Mouse (Mus musculus): ENCODE measurements around the gene Zranb2. TPM values are rescaled to one million over a fixed set of nuclear protein-coding genes. Genes with fewer than 3 reads are reported as not detected.

The Zranb2 gene
- polyA plus RNA-seq, 1 experiment: 12.0 TPM

- no peaks in the 10 kb centered on the region for H3K79me2 ChIP-seq (ENCODE audit: control insufficient read depth, insufficient read depth)
- no peaks in the 10 kb centered on the region for H3K36me3 ChIP-seq (ENCODE audit: control insufficient read depth, insufficient read depth)
- no peak overlapping the region for H3K4me2 ChIP-seq (ENCODE audit: low read depth)
- TF ChIP-seq E2F4 (IDR thresholded peaks at IDR 0.05; ENCODE audit: insufficient read depth): no peak
- TF ChIP-seq CEBPB (IDR thresholded peaks at IDR 0.05; ENCODE audit: insufficient read depth, poor library complexity, severe bottlenecking): no peak
- no peak for TF ChIP-seq TCF12 (IDR thresholded peaks at IDR 0.05; ENCODE audit: insufficient read depth, poor library complexity, severe bottlenecking)
- TF ChIP-seq MAX (IDR thresholded peaks at IDR 0.05; ENCODE audit: low read depth): no peak
- TF ChIP-seq USF1 (IDR thresholded peaks at IDR 0.05; ENCODE audit: low read depth): no peak
- TF ChIP-seq REST (IDR thresholded peaks at IDR 0.05; ENCODE audit: insufficient read depth, insufficient read length): no peak
- TF ChIP-seq POLR2AphosphoS2 (IDR thresholded peaks at IDR 0.05; ENCODE audit: insufficient read length, low read depth): no peak
- TF ChIP-seq MYOD1 (IDR thresholded peaks at IDR 0.05; ENCODE audit: control insufficient read depth in 1 of 3, insufficient read length in 2 of 3, low read depth in 2 of 3): no peak
- no peak for TF ChIP-seq MYOG (IDR thresholded peaks at IDR 0.05; ENCODE audit: control insufficient read depth in 1 of 3, insufficient read depth in 1 of 3, insufficient read length in 2 of 3, low read depth in 2 of 3)
- TF ChIP-seq POLR2A (IDR thresholded peaks at IDR 0.05; ENCODE audit: insufficient read length, low read depth): no peak
- no peak for TF ChIP-seq SRF (IDR thresholded peaks at IDR 0.05; ENCODE audit: control insufficient read depth, insufficient read length, low read depth)
- no peak overlapping the region for H3K4me3 ChIP-seq
- H3K27me3 ChIP-seq (ENCODE audit: control insufficient read depth, insufficient read depth, insufficient read length): no peaks in the 10 kb centered on the region
- no peak overlapping the region for H3ac ChIP-seq (ENCODE audit: control insufficient read depth, insufficient read length)
These were observed 42.9 kb downstream of the Zranb2 start for GRCm38 (mm10) chr3:157576862-157577261.

- Histone ChIP-seq H3ac (ENCODE audit: control insufficient read depth, insufficient read length) (no peak overlapping the region), H3K4me3 (no peak overlapping the region), H3K27me3 (ENCODE audit: control insufficient read depth, insufficient read depth, insufficient read length) (no peaks in the 10 kb centered on the region), H3K36me3 (ENCODE audit: control insufficient read depth, insufficient read depth) (no peaks in the 10 kb centered on the region), H3K79me2 (ENCODE audit: control insufficient read depth, insufficient read depth) (no peaks in the 10 kb centered on the region), H3K4me2 (ENCODE audit: low read depth) (no peak overlapping the region)
- TF ChIP-seq TCF3 (IDR thresholded peaks at IDR 0.05; ENCODE audit: insufficient read length, low read depth) (no peak), SRF (IDR thresholded peaks at IDR 0.05; ENCODE audit: control insufficient read depth, insufficient read length, low read depth) (no peak), POLR2A (IDR thresholded peaks at IDR 0.05; ENCODE audit: insufficient read length, low read depth) (no peak), REST (IDR thresholded peaks at IDR 0.05; ENCODE audit: insufficient read depth, insufficient read length) (no peak)
These were observed 44.7 kb downstream of the Zranb2 start for GRCm38 (mm10) chr3:157578469-157579170.

GRCm38 (mm10) chr3:157579376-157579775 is 45.4 kb downstream of the Zranb2 start:
- Histone ChIP-seq H3K4me3 (no peak overlapping the region), H3K27me3 (ENCODE audit: control insufficient read depth, insufficient read depth, insufficient read length) (no peaks in the 10 kb centered on the region), H3K36me3 (ENCODE audit: control insufficient read depth, insufficient read depth) (no peaks in the 10 kb centered on the region), H3K4me2 (ENCODE audit: low read depth) (no peak overlapping the region), H3ac (ENCODE audit: control insufficient read depth, insufficient read length) (no peak overlapping the region), H3K79me2 (ENCODE audit: control insufficient read depth, insufficient read depth) (no peaks in the 10 kb centered on the region)
- TF ChIP-seq SRF (IDR thresholded peaks at IDR 0.05; ENCODE audit: control insufficient read depth, insufficient read length, low read depth) (no peak), E2F4 (IDR thresholded peaks at IDR 0.05; ENCODE audit: insufficient read depth) (no peak), USF1 (IDR thresholded peaks at IDR 0.05; ENCODE audit: low read depth) (no peak), MYOD1 (IDR thresholded peaks at IDR 0.05; ENCODE audit: control insufficient read depth in 1 of 3, insufficient read length in 2 of 3, low read depth in 2 of 3) (no peak), POLR2AphosphoS2 (IDR thresholded peaks at IDR 0.05; ENCODE audit: insufficient read length, low read depth) (no peak)

- no peak overlapping the region for H3K4me2 ChIP-seq (ENCODE audit: low read depth)
- H3K36me3 ChIP-seq (ENCODE audit: control insufficient read depth, insufficient read depth): no peaks in the 10 kb centered on the region
- TF ChIP-seq E2F4 (IDR thresholded peaks at IDR 0.05; ENCODE audit: insufficient read depth) (no peak), TCF3 (IDR thresholded peaks at IDR 0.05; ENCODE audit: insufficient read length, low read depth) (no peak), MAX (IDR thresholded peaks at IDR 0.05; ENCODE audit: low read depth) (no peak), POLR2AphosphoS2 (IDR thresholded peaks at IDR 0.05; ENCODE audit: insufficient read length, low read depth) (no peak), MYOG (IDR thresholded peaks at IDR 0.05; ENCODE audit: control insufficient read depth in 1 of 3, insufficient read depth in 1 of 3, insufficient read length in 2 of 3, low read depth in 2 of 3) (no peak)
- no peaks in the 10 kb centered on the region for H3K27me3 ChIP-seq (ENCODE audit: control insufficient read depth, insufficient read depth, insufficient read length)
- no peak overlapping the region for H3K4me3 ChIP-seq
- H3K79me2 ChIP-seq (ENCODE audit: control insufficient read depth, insufficient read depth): no peaks in the 10 kb centered on the region
- H3ac ChIP-seq (ENCODE audit: control insufficient read depth, insufficient read length): no peak overlapping the region
These were observed 46.3 kb downstream of the Zranb2 start for GRCm38 (mm10) chr3:157580299-157580698.

- no peaks in the 10 kb centered on the region for H3K27me3 ChIP-seq (ENCODE audit: control insufficient read depth, insufficient read depth, insufficient read length)
- TF ChIP-seq SRF (IDR thresholded peaks at IDR 0.05; ENCODE audit: control insufficient read depth, insufficient read length, low read depth) (no peak), CEBPB (IDR thresholded peaks at IDR 0.05; ENCODE audit: insufficient read depth, poor library complexity, severe bottlenecking) (no peak), REST (IDR thresholded peaks at IDR 0.05; ENCODE audit: insufficient read depth, insufficient read length) (no peak), MYOD1 (IDR thresholded peaks at IDR 0.05; ENCODE audit: control insufficient read depth in 1 of 3, insufficient read length in 2 of 3, low read depth in 2 of 3) (no peak), TCF12 (IDR thresholded peaks at IDR 0.05; ENCODE audit: insufficient read depth, poor library complexity, severe bottlenecking) (no peak), POLR2AphosphoS2 (IDR thresholded peaks at IDR 0.05; ENCODE audit: insufficient read length, low read depth) (no peak), E2F4 (IDR thresholded peaks at IDR 0.05; ENCODE audit: insufficient read depth) (no peak), TCF3 (IDR thresholded peaks at IDR 0.05; ENCODE audit: insufficient read length, low read depth) (no peak), POLR2A (IDR thresholded peaks at IDR 0.05; ENCODE audit: insufficient read length, low read depth) (no peak), MAX (IDR thresholded peaks at IDR 0.05; ENCODE audit: low read depth) (no peak), MYOG (IDR thresholded peaks at IDR 0.05; ENCODE audit: control insufficient read depth in 1 of 3, insufficient read depth in 1 of 3, insufficient read length in 2 of 3, low read depth in 2 of 3) (no peak), USF1 (IDR thresholded peaks at IDR 0.05; ENCODE audit: low read depth) (no peak)
- H3K4me2 ChIP-seq (ENCODE audit: low read depth): no peak overlapping the region
- no peak overlapping the region for H3K4me3 ChIP-seq
- H3ac ChIP-seq (ENCODE audit: control insufficient read depth, insufficient read length): no peak overlapping the region
- no peaks in the 10 kb centered on the region for H3K36me3 ChIP-seq (ENCODE audit: control insufficient read depth, insufficient read depth)
- H3K79me2 ChIP-seq (ENCODE audit: control insufficient read depth, insufficient read depth): no peaks in the 10 kb centered on the region
These were observed 47.8 kb downstream of the Zranb2 start for GRCm38 (mm10) chr3:157581755-157582154.
